Mouse (Mus musculus) bone marrow, adult 2 months (tissue): ENCODE measurements around the gene Naglu.

Experiments used
- CTCF ChIP-seq: fragments of 200-500 bp; IDR thresholded peaks from 2 replicates; pipeline ENCODE4 v1.5.1; 2011; ENCODE audit warnings: low read length, control low read depth; ENCODE audit not compliant: control insufficient read depth, insufficient read depth
- POLR2A ChIP-seq: fragments of 200-500 bp; IDR thresholded peaks from 2 replicates; pipeline ENCODE4 v1.6.1; 2011; ENCODE audit warnings: low read depth, mild to moderate bottlenecking, control low read depth, low read length, borderline replicate concordance; ENCODE audit not compliant: control insufficient read depth

DNA sequence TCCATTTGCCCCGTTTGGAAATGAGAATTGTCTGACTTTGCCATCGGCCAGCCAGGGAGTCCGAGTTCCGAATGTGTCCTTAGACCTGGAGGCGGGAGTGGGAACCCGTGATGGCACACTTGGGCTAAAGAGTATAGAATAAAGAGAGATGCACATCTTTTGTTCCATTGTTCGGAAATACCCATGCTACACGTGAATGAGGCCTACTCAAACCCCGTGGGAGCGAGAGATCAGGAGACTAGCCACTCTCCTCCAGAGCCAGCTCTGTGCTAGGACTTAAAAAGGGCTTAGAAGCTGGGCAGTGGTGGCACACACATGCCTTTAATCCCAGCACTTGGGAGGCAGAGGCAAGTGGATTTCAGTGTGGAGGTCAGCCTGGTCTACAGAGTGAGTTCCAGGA, 10.3 kb upstream of the Naglu start:
- no peak for TF ChIP-seq POLR2A
- no peak for TF ChIP-seq CTCF
